Mouse (Mus musculus): ENCODE measurements around the gene Tbc1d9.

- TF ChIP-seq POLR2A (IDR thresholded peaks at IDR 0.05; ENCODE audit: borderline replicate concordance, control insufficient read depth, low read depth, low read length) (no peak), CTCF (IDR thresholded peaks at IDR 0.05; ENCODE audit: control insufficient read depth, insufficient read depth, low read length) (no peak)
Measured at GRCm38 (mm10) chr8:83155110-83155509, 10.0 kb upstream of the Tbc1d9 start.

Measured in bone marrow, adult 2 months (tissue).